Mouse (Mus musculus): ENCODE measurements around the gene Gmppb.

Gmppb gene

GRCm38 (mm10) chr9:108080168-108080567 lies 31.1 kb downstream of the Gmppb start, which contains the start of gene Mst1:
Mst1 (plus strand) TSS chr9:108080436.
- DNase-seq: no peak

- DNase-seq: peak; percentile 59 to 62
Observed at GRCm38 (mm10) chr9:108082549-108082948, 33.5 kb downstream of the Gmppb start.

GRCm38 (mm10) chr9:108082988-108083431 lies 34.0 kb downstream of the Gmppb start, which contains the start of gene Rnf123:
Rnf123 (minus strand) TSS chr9:108083346.
- DNase-seq: no peak

GRCm38 (mm10) chr9:108083561-108083960 lies 34.5 kb downstream of the Gmppb start:
- no peak for DNase-seq

GRCm38 (mm10) chr9:108085261-108085660 lies 36.2 kb downstream of the Gmppb start:
- DNase-seq: no peak

GRCm38 (mm10) chr9:108090611-108091120 lies 41.6 kb downstream of the Gmppb start:
- no peak for DNase-seq

- DNase-seq: peak; percentile 54 to 58
Observed at GRCm38 (mm10) chr9:108093586-108093985, 44.5 kb downstream of the Gmppb start.

GRCm38 (mm10) chr9:108094184-108094941 lies 45.3 kb downstream of the Gmppb start, which contains the start of gene Apeh:
Apeh (minus strand) TSS chr9:108094606.
- DNase-seq: peak; percentile 96 to 98

GRCm38 (mm10) chr9:108094998-108095411 lies 46.0 kb downstream of the Gmppb start:
- peak in 1 of 2 experiments; percentile 47 for DNase-seq

- DNase-seq: peak; percentile 85 to 86
Observed at GRCm38 (mm10) chr9:108095518-108095917, 46.5 kb downstream of the Gmppb start.

GRCm38 (mm10) chr9:108095949-108096712 lies 47.1 kb downstream of the Gmppb start:
- DNase-seq: no peak

- peak; percentile 77 to 83 for DNase-seq
Observed at GRCm38 (mm10) chr9:108099619-108100018, 50.6 kb downstream of the Gmppb start.
